Mouse (Mus musculus) monocyte, adult 2 months (primary cell): ENCODE results near the gene Krtcap3.
"Not testable (repeated sequence)": the region's sequence is repeated elsewhere in the genome, so short reads cannot be mapped to it uniquely, and the experiment has no call there.

Experiments
- DNase-seq, 2 experiments: peaks; one replicate each; pipeline ENCODE4 v3.0.0; 2022; ENCODE audit warnings: low spot score in 2 of 2, low read depth in 1 of 2

Gene Krtcap3

GRCm38 (mm10) chr5:31251541-31252101 lies at the start of gene Krtcap3:
Gene Krtcap3, plus strand, starts transcription at chr5:31251691.
- DNase-seq, result no peak

- DNase-seq, result peak; percentile 88 to 95
Observed at GRCm38 (mm10) chr5:31201742-31202590, 49.5 kb upstream of the Krtcap3 start, which contains the start of gene Zfp513. Gene Zfp513, minus strand, starts transcription at chr5:31202303.

- no peak for DNase-seq
Observed at GRCm38 (mm10) chr5:31202933-31203332, 48.6 kb upstream of the Krtcap3 start.

- no peak for DNase-seq
Observed at GRCm38 (mm10) chr5:31203866-31204265, 47.6 kb upstream of the Krtcap3 start.

GRCm38 (mm10) chr5:31204421-31204820 lies 47.1 kb upstream of the Krtcap3 start:
- no peak for DNase-seq

GRCm38 (mm10) chr5:31216554-31216953 lies 34.9 kb upstream of the Krtcap3 start:
- not testable (repeated sequence) for DNase-seq

GRCm38 (mm10) chr5:31218294-31218693 lies 33.2 kb upstream of the Krtcap3 start:
- DNase-seq, result no peak

- DNase-seq, result no peak
Observed at GRCm38 (mm10) chr5:31219070-31219469, 32.4 kb upstream of the Krtcap3 start.

GRCm38 (mm10) chr5:31219474-31219873 lies 32.0 kb upstream of the Krtcap3 start:
- DNase-seq, result no peak

GRCm38 (mm10) chr5:31219911-31220447 lies 31.5 kb upstream of the Krtcap3 start:
- DNase-seq, result peak in 1 of 2 experiments; percentile 35

- peak; percentile 90 to 99 for DNase-seq
Observed at GRCm38 (mm10) chr5:31220448-31221303, 30.8 kb upstream of the Krtcap3 start, which contains the start of gene Ppm1g. Gene Ppm1g, minus strand, starts transcription at chr5:31220687.

GRCm38 (mm10) chr5:31221304-31221945 lies 30.1 kb upstream of the Krtcap3 start:
- DNase-seq, result no peak

- no peak for DNase-seq
Observed at GRCm38 (mm10) chr5:31222696-31223095, 28.8 kb upstream of the Krtcap3 start.

- DNase-seq, result no peak
Observed at GRCm38 (mm10) chr5:31226641-31227040, 24.9 kb upstream of the Krtcap3 start.

GRCm38 (mm10) chr5:31240637-31241521 lies 10.6 kb upstream of the Krtcap3 start, which contains the start of the genes Nrbp1 and Gm9970:
Gene Nrbp1, plus strand, starts transcription at chr5:31240864.
Gene Gm9970, minus strand, starts transcription at chr5:31241232.
- peak; percentile 82 to 90 for DNase-seq

GRCm38 (mm10) chr5:31241522-31242034 lies 9.9 kb upstream of the Krtcap3 start:
- no peak for DNase-seq

GRCm38 (mm10) chr5:31242191-31242590 lies 9.3 kb upstream of the Krtcap3 start:
- no peak for DNase-seq

- no peak for DNase-seq
Observed at GRCm38 (mm10) chr5:31250716-31251115, 775 bp upstream of the Krtcap3 start.

GRCm38 (mm10) chr5:31252151-31252550 lies 660 bp downstream of the Krtcap3 start:
- no peak for DNase-seq
